Mouse (Mus musculus) induced T-regulatory cell, adult 2 months (primary cell): ENCODE data around the gene Pard6a.

Experiments
- DNase-seq: peaks from one replicate; pipeline ENCODE4 v3.0.0-alpha.2; 2012; ENCODE audit warnings: low read depth

Gene Pard6a

DNA sequence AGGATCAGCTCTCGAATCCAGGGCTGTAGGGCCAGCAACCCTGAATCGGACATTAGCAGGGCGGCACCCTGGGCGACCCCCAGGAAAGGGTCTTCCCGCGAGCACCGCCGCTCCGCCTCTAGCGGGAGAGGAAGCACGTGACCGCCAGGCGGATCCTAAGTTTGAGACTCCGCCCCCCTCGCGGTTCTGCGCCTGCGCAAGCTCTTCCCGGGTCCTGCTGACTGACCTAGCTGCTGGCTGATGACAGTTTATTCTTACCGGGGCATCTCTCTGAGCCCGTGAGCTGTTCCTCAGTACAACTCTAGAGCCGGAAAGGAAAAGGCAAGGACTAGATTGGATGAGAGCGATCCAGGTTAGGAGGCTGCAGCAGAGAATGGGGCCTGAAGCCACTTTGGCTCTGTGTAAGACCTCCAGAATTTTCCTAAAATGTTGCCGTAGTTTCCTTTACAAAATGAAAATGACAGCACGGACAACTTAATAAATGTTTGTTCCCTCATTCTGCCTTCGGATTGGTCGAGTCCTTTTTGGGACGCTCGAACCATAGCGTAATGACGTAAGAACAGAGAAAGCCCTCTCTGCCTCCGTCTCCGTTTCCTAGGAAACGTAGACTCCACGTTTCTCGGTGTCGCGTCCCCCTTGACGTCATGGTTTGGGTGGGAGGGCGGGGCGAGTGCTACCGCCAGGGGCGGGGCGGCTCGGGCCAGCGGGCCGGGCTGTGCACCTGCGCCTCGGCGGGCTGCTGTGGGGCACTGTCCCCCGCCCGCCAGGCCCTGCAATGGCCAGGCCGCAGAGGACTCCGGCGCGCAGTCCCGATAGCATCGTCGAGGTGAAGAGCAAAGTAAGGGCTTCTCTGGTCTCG lies at the start of gene Pard6a, which contains the start of gene Acd:
Gene Pard6a (plus strand): TSS at position 183 of the 859 bp plus-strand sequence.
Gene Acd (minus strand): TSS at position 137 of the 859 bp plus-strand sequence.
- DNase-seq, result peak; percentile 97

DNA sequence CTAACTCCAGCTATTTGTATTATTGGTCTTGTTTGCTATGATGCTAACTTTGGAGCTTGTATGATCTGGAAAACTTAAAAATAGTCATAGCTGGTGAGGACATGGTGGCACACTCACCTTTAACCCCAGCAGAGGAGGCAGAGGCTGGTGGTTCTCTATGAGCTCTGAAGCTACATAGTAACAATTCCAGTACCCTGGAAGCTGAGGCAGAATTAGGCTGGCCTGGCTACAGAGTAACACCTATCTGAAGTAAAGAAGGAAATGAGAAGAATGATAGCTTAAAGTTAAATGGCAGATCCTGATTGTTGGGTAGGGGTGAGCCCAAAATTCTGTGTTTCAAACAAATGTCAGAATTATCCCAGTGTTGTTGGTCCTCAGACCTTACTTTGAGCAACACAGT lies 43.3 kb upstream of the Pard6a start:
- DNase-seq, result no peak

DNA sequence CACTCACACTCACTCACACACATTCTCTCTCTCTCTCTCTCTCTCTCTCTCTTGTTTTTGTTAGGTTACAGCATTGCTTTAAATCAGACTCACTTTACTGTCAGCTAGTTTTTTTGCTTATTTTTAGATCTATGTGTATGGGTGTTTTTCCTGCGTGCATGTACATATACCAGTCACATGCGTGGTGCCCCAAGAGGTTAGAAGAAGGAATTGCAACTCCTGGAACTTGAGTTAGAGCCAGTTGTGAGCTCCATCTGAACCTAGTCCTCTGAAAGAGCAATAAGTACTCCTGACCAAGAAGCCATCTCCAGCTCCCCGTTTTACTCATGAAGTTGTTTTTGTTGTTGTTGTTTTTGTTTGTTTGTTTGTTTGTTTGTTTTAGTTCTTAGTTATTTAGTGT lies 39.8 kb upstream of the Pard6a start:
- DNase-seq, result peak; percentile 72

DNA sequence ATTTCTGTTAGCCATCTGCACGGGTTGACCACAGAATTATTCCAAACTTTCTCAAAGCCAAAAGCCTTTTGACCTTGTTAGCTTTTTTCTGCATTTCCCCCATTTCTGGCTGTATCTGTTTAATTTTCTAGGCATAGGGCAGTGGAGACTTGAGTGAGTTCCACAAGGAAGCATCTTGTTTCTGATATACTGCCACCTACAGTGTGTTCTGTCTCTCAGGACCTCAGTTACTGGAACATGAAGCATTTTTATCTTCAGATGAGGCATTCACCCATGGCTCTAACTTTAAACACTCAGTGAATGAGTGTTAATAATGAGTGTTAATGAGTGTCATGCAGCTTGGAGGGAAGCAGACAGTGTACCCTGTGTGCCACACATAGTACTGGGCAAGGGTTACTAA lies 23.1 kb upstream of the Pard6a start:
- DNase-seq, result no peak

DNA sequence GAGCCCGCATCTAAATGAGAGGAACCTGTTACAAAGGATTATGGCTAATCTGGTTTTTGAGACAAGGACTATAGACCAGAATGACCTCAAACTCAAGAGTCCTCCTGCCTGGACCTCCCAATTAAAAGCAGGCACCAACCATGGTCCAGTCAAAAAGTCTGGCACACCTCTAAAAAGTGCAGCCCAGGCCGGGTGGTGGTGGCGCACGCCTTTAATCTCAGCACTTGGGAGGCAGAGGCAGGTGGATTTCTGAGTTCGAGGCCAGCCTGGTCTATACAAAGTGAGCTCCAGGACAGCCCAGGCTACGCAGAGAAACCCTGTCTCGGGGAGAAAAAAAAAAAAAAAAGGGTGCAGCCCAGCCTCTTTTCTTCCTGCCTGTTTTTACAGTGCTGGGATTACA lies 15.6 kb upstream of the Pard6a start:
- DNase-seq, result no peak

DNA sequence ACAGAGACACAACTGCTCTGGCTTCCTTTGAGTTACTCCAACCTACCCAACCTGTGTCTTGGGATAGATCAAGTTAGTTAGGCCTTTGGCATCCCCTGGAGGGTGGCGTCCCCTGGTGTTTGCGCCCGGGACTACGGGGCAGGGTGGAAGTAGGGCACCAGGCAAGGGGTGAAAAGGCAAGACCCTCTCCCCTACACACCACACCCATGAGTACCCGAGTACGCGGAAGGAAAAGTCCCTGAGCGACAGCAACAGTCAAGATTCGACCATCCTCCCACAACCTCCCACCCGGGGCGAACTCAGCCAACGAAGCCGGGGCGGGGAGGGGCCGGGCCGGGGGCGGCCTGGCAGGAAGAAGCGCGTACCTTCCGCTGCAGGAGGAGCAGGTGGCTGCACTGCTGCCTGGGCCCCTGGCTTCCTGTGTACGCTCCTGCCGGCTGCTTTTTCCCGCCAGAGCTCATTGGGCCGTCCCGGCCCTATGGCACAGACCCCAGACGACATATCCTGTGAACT lies 15.1 kb upstream of the Pard6a start, which contains the start of gene Carmil2:
Gene Carmil2 (plus strand): TSS at position 479 of the 513 bp plus-strand sequence.
- peak; percentile 92 for DNase-seq

DNA sequence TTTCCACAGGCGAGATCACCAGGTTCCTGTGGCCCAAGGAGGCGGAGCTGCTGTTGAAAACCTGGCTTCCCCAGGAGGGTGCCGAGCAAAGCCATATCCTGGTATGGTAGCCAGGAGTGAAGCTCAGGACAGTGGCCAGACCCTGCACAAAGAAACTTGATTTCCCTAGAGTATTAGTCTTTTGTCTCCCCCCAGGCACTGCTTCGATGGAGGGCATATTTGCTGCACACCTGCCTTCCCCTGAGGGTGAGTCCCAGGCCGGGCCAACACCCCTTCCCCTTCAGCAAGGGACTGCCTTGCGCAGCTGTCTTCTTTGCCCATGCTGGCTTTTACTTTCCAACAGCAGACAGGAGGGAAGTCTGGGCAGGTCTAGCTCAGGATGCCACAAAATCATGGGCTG lies 14.4 kb upstream of the Pard6a start:
- no peak for DNase-seq

DNA sequence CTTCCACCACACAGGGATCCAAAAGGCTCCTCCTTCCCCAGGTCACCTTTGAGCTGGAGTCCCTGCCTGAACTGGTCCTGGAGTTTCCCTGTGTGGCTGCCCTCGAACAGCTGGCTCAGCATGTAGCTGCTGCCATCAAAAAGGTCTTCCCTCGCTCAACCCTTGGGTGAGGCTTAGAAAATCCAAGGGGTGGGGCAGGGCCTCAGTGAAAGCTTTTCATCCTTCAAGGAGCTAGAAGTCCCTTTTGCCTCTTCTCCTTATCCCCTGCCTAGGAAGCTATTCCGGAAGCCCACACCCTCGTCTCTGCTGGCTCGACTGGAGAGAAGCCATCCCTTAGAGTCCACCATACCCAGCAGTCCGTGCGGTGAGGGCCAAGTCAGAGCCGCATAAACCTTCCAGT lies 13.4 kb upstream of the Pard6a start:
- no peak for DNase-seq

DNA sequence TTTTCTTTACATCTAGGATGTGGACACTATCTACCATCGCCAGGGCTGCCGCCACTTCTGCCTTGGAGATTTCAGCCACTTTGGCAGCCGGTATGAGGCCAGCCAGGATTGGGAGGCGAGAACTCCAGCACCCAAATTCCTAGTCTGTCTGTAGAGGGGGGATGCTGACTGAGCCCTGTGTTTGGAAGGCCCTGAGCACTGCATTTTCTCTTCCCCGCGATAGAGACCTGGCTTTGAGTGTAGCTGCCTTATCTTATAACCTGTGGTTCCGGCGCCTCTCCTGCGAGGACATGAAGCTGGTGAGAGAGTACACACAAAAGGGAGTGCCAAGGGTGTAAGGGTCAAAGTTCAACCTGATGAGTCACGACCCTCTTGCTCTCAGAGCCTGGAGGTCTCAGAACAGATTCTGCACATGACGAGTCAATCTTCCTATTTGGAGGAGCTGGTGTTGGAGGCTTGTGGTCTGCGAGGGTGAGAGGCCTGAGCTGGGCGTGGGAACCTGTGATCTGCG lies 12.7 kb upstream of the Pard6a start:
- DNase-seq, result no peak

DNA sequence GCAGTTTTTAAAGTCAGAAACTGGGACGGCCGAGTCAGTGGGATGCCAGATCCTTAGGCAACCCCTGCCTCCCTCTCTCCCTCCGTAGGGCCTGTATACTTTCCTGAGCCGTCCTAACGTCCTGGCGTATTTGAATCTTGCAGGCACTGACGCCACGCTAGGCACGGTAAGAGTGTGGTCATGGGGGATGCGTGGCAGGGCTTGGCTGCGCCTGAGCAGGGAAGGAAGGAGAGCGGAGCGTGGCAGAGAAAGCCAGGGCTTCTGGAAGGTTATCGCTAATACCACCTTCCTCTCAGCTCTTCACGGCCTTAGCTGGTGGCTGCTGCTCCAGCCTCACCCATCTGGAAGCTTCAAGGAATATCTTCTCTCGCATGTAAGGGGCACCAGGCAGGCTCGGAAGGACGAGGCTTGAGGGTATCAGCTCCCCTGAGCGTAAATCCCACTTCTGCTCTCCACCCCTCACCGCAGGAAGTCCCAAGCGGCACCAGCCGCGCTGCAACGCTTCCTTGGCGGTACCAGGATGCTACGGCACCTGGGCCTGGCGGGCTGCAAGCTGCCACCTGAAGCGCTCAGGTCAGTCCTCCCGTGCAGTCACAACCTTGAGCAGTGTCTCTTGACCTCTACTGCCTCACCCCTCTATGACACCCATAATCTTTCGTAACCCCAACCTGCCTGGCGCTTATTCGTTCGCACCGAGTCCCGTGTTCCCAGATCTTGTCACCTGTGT lies 11.5 kb upstream of the Pard6a start:
- DNase-seq, result no peak

DNA sequence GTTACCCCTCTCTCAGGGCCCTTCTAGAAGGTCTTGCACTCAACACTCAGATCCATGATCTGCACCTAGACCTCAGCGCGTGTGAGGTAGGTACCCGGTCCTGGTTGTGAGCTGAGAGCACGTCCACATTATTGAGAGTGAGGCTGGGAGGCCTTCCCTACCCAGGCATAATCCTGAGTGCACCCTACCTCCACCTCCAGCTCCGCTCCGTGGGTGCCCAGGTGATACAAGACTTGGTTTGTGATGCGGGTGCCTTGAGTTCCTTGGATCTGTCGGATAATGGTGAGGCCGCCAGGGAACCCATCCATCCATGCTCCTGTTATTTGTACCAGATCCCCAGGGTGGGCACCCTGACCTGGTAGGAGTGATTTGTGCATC lies 11.0 kb upstream of the Pard6a start:
- DNase-seq, result no peak

DNA sequence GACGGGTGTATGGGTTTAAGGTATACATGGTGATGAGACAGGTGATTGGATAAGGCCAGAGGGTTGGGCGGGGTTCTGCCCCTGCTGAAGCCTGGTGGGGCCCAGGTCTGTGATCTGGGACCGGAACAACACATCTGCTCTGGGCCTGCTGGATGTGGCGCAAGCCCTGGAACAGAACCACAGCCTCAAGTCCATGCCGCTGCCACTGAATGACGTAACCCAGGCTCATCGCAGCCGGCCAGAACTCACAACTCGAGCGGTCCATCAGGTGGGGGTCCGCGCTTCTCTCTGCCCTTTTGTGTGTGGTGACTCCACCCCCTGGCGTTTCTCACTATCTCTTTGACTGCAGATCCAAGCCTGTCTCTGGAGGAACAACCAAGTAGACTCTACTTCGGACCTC lies 10.0 kb upstream of the Pard6a start:
- no peak for DNase-seq

DNA sequence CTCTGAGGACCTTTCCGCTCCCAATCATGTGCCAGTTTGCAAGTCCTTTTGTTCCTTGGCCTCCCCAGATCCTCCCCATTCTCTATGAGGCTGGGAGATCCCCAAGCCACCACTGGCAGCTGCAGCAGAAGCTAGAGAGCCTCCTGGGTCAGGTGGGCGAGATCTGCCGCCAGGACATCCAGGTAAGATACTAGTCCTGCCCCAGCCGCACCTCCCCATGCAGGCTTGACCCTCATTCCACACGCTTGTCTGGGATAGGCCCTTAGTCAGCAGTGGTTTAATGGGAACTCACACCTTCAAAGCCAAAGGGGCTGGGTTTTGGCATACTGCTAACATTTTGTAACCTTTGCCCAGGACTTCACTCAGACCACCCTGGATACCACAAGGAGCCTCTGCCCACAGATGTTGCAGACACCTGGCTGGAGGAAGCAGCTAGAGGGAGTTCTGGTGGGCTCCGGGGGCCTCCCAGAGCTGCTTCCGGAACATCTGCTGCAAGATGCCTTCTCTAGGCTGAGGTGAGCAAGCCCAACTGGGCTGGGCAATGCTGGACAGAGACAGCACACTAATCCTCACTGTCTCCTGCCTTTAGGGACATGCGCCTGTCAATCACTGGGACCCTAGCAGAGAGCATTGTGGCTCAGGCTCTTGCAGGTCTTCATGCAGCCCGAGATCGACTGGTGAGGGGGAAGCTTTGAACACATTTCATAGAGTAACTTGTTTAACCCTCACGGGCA lies 8.3 kb upstream of the Pard6a start:
- DNase-seq, result no peak

DNA sequence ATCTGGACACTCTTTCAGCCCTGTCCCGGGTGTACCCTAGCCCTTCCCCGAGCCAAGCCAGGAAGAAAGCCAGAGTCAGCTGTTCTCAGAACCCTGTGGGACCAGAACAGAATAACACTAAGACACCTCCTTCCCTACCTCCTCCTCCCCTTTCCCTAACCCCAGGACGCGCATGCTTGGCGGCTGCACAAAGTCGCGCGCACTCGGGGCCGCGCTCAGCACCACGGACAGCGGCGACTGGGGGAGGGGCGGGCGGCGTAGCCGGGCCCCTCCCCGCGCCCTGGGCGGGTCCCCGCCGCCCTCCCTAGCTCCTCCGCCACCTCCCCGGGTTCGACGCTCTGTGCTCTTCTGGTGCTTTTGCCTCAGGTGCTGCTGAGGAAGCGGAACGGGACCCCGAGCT lies 7.3 kb upstream of the Pard6a start:
- DNase-seq, result no peak

DNA sequence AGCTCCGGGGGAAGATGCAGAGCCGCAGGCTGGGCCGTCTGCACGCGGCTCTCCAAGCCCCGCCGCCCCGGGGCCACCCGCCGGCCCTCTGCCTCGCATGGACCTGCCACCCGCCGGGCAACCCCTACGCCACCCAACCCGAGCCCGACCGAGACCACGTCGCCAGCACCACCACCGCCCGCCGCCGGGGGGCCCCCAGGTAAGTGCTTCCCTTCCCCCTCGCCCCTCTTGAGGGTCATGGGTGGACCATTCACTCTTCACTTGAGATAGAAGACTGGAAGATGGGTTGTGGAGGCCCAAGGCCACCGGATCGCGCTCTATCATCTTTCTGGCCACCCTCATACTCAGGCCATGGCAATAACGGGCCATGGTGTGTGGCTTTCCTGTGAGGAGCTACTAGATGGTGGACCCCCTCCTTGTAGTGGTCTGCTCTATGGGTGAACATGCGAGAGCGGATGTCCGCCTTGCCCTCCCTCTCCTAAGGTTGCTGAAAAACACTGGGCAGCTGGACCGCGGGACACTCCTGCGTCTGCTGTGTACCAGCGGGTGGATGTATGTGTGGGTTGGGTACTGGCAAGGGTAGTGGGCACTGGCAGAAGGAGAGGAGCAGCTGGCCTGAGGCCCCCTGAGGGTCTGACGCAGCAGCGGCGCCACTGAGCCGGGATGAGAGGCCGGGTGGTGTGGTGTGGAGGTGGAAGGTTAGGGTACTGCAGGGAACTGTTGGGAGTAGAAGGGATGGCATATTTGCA lies 6.7 kb upstream of the Pard6a start:
- DNase-seq, result no peak

DNA sequence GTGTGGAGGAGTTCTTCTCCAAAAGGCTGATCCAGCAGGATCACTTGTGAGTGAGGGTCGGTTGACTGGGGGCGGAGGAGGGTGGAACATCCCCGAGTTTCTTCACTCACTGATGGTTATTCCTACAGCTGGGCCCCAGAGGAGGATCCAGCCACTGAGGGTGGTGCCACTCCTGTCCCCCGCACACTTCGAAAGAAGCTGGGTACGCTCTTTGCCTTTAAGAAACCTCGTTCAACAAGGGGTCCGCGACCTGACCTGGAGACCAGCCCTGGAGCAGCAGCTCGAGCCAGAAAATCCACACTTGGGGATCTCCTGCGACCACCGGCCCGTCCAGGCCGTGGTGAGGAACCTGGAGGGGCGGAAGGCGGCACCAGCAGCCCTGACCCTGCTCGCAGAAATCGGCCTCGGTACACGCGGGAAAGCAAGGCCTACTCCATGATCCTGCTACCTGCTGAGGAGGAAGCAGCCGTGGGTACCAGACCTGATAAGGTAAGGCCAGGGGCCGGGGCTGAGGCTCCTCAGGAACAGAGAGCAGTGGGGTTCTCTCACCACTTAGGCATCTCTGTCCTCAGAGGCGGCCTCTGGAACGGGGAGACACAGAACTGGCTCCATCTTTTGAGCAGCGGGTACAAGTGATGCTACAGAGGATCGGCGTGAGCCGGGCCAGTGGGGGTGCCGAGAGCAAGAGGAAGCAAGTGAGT lies 5.7 kb upstream of the Pard6a start:
- DNase-seq, result no peak

DNA sequence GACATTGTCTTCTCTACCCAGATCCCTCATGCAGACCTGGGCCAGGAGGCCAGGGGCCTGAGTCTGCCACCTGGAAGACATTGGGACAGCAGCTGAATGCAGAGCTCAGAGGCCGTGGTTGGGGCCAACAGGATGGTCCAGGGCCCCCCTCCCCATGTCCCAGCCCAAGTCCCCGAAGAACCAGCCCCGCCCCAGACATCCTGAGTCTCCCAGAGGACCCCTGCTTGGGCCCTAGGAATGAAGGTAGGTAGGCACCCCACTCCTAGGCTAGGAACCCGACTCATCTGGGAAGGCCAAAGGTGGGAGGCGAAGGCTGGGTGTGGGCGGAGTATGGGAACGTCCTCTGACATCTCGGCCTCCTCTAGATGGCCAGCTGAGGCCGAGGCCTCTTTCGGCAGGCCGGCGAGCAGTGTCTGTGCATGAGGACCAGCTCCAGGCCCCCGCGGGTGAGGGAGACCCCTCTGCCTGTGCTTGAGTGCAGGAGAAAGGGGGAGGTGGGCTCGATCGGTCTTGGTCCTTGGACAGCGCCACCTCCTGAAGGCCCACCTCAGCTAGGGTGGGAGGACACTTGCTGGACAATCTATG lies 3.7 kb upstream of the Pard6a start:
- no peak for DNase-seq

DNA sequence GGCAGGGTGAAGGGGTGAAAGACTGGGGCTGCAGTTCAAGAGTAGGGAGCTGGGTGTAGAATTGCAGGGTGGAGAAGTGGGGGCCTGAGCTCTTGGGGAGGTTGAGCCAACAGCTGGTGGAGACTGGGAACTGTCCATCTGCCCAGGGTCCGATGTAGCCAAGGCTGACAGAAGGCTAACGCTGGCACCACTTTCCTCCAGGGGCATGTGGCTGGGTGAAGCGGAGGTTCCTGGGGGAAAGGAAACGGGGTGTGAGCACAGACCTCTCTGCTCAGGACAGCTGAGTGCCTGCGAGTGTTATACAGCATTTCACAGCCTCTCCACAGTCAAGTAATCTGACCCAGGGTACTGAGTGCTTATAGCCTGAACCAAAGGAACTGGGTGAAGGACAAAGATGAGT lies 2.2 kb upstream of the Pard6a start:
- no peak for DNase-seq

DNA sequence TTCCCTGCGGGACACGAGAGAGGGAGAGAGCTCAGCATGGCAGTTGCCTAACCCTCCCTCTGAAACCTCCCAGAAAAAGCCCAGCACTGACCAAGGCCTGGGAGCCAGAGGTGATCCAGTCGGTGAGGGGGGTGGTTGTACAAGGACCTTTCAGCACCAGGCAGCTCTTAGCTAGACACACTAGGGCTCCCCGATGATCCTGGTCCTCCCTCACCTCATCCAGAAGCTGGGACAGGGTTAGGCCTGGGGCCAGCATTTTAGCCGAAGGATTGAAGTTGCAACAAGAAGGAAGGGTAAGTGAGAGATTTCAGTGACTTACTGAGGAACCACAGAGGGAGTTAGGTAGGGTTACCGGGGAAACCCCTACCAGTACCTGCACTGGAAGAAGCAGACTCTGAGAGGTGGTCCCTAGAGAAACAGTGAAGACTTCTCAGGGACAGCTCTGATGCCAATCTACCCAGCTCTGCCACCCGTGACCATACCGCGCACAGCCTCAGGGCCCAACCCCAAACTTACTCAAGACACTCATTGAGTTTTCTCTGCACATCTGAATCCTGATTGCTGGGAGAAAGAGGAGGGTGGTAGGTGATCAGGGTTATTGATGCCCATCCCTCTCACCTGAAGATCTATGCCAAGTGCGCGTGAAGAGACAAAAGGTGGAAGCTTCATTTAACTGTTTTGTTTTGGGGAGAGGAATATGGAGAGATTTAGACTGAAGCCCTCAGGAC lies 1.3 kb upstream of the Pard6a start:
- DNase-seq, result peak; percentile 28

DNA sequence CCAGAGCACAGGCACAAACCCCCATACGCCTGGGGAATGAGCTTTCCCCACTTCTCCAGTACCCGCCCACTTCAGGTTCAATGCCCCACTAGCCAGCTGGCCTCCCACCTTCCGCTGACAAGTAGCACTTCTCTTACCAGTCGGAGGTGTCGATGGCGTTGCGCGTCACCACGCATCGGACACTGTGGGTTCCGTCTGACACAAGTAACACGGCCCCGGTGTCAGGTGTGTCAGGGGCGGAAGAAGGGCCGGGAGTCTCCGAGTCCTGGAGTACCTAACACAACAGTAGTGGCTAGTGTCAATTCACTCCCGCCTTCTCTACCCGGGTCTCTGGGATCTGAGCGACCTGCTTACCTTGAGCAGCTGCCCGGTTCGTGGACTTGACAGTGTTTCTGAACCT lies 382 bp upstream of the Pard6a start:
- peak; percentile 87 for DNase-seq
